In the genomic region with DNA sequence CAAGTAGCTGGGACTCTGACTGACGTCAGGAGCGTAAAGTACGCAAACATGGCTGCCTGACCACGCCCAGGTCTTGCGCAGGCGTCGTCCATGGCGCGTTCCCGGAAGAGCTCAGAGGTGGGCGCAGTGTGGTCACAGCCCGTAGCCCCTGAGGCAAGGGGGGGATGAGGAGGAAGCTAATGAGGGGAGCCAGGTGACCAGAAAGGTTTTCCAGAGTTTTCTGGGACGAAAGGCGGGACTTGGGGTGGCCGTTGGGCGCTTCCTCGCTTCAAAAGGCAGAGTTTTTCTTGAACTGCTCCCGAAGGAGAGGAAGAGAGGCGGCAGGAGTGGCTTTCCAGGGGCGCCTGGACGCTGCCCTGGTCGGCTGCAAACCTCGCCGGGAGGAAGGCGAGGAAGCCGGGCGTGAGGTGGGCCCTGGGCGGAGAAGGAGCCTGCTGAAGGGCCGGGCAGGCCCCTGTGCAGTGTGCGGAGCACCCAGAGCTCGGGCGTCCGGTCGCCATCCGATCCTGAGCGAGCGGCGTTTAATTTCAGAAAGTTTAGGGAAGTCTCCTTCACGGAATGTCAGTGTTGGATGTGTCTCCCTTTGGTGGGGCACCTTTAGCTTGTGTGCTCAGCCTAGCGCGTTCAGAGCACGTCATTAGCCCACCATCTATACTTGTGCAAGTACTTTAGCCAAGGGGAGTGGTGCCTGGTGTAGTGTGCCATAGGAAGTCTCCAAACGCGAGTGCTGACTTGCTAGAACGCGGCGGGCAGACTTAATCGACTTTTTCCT, we compare ENCODE assay signal across 8 mouse cellular contexts. TPM values are rescaled to one million over a fixed set of nuclear protein-coding genes. Genes with fewer than 3 reads are reported as not detected.
DNase-seq lines count a peak whose midpoint lies in the region; ATAC-seq and TF ChIP-seq lines count a peak whose summit lies in the region.

3830406C13Rik (plus strand) TSS at position 33 of the 772 bp plus-strand sequence.

- peaks cover 4% of the 10 kb centered on the region for H3K4me1 ChIP-seq in hindbrain, embryonic 10.5 days (replicated peaks)
- no peaks in the 10 kb centered on the region for H3K4me1 ChIP-seq in lung, postnatal 0 days (ENCODE audit: insufficient read depth, low read depth, low read length)

- 0 out of 2 replicates have a peak, but pooled peaks have one; percentile 8 for TF ChIP-seq CTCF in lung, postnatal 0 days (IDR thresholded peaks at IDR 0.05)

- peak within 1 kb of the TSS; percentile 85 for H3K9ac ChIP-seq in lung, postnatal 0 days (replicated peaks; ENCODE audit: low read depth)

- 2% methylated on average over 48 of the region's 48 CpGs for WGBS in hindbrain, embryonic 10.5 days
- WGBS in lung, postnatal 0 days: under 1% methylated on average over 48 of the region's 48 CpGs

- ATAC-seq in frontal cortex, adult (ENCODE audit: low TSS enrichment): peak; percentile 100
- peak; percentile 98 for ATAC-seq in lung, postnatal 0 days

- no peaks in the 10 kb centered on the region for H3K36me3 ChIP-seq in hindbrain, embryonic 10.5 days
- no peaks in the 10 kb centered on the region for H3K36me3 ChIP-seq in lung, postnatal 0 days (ENCODE audit: insufficient read depth, low read length)

- peak within 1 kb of the TSS; percentile 61 for H3K4me2 ChIP-seq in lung, postnatal 0 days (replicated peaks; ENCODE audit: low read depth, low read length)

- H3K27me3 ChIP-seq in hindbrain, embryonic 10.5 days (ENCODE audit: insufficient read depth, poor library complexity, severe bottlenecking): peaks cover 10% of the 10 kb centered on the region; the same call in 1 of the 2 replicates
- H3K27me3 ChIP-seq in lung, postnatal 0 days (replicated peaks; ENCODE audit: insufficient read depth, low read length): no peaks in the 10 kb centered on the region

- H3K9me3 ChIP-seq in hindbrain, embryonic 10.5 days: no peaks in the 10 kb centered on the region
- no peaks in the 10 kb centered on the region for H3K9me3 ChIP-seq in lung, postnatal 0 days (ENCODE audit: low read length)

- H3K4me3 ChIP-seq in hindbrain, embryonic 10.5 days: peak within 1 kb of the TSS; percentile 79
- peak within 1 kb of the TSS; percentile 62 for H3K4me3 ChIP-seq in lung, postnatal 0 days (ENCODE audit: low read depth, low read length)

- H3K27ac ChIP-seq in hindbrain, embryonic 10.5 days: peak within 1 kb of the TSS; percentile 94
- peak within 1 kb of the TSS; percentile 94 for H3K27ac ChIP-seq in lung, postnatal 0 days (ENCODE audit: low read length)

- peak; percentile 47 for DNase-seq in MEL-GATA-1-ER (ENCODE audit: extremely low read depth, low read depth)
- DNase-seq in cerebellum, adult 8-10 months: peak; percentile 81
- DNase-seq in hindbrain, embryonic 10.5 days (ENCODE audit: low spot score): peak; percentile 90
- peak; percentile 89 for DNase-seq in layer of hippocampus, adult 9-11 months
- DNase-seq in lung, postnatal 0 days (ENCODE audit: low spot score): peak; percentile 92
- peak; percentile 76 for DNase-seq in ovary, postnatal 14 days (ENCODE audit: low spot score)
- DNase-seq in thymus, postnatal 14 days: peak; percentile 83

- TF ChIP-seq EP300 in lung, postnatal 0 days (IDR thresholded peaks at IDR 0.05): no peak

RNA-seq across cellular contexts. Expression of gene 3830406C13Rik, which starts in this region (rescaled TPM):
- polyA plus RNA-seq in hindbrain, embryonic 10.5 days (2016; fragmentation: Nextera tagmentation; extraction: Ambion mirVana): 21.8 and 26.1 TPM in 2 replicates
- 46.6 and 63.7 TPM in 2 replicates for polyA plus RNA-seq in lung, postnatal 0 days (2015; fragmentation: Nextera tagmentation; extraction: Ambion mirVana)

Comparison
In these comparisons a context has a peak if more than half of its experiments do, and no peak if none do; other contexts are left out.
1. Peak in every context shown above with its lines: DNase-seq, ATAC-seq, H3K4me3 ChIP-seq and H3K27ac ChIP-seq.